Mouse (Mus musculus) T-helper 2 cell (primary cell): ENCODE measurements at regions not wholly inside any gene's neighbourhood (a gene's known extent, or its start where the extent isn't known, plus 50 kb on each side); places are given as distances from the start of the nearest gene placed in this dataset.

Experiments
- in situ Hi-C: fragments of 300-600 bp; cut with MboI, MseI; formaldehyde crosslinking; loops from one replicate; pipeline ENCODE4 v1.15.1; 2025; ENCODE audit warnings: high pct_unique_total_duplicates

DNA sequence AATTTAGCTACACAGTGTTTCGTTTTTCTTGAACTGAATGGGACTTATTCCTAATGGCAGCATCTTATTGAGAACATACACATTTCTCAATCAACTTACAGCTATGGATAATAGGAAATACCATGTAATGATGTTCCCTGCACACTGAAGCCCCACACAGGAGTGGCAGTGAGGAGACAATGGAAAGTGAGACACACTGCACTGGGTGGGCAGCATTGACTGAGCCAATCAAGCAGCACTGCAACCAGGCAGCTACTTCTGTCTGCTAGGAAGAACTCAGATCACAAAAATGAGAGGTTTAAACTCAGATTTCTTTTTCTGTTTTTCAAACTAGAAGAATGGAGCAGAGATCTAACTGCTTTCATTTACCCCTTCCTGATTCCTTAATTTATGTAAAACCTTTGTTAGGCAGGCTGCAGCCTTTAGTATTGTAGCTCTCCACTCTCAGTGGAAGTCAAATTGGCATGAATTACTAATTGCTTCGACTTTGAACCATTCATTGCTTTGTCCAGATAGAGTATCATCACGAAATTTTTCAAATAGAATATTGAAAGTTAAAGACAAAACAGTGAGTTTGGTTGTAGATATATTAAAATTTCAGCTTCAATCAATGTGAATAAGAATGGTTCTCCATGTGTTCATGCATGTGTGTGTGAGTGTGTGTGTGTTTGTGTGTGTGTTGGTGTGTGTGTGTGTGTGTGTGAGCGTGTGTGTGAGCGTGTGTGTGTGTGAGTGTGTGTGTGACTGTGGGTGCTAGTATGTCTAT is 590.9 kb downstream of the Ttll7 start:
- in situ Hi-C loops = no loop called here

DNA sequence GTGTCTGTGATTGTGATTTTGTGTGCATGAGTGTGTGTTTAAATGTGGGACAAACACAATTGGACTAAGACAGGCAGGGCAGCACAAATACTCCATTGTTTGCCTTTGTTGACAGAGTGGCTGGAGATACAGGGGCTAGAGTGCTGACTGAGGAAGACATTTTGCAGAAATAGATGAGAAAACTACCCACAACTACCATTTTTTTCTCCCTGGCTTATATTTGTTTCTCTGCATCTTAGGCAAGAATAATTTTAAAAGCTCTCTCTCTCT is 591.5 kb downstream of the Ttll7 start:
- in situ Hi-C loops = no loop called here

DNA sequence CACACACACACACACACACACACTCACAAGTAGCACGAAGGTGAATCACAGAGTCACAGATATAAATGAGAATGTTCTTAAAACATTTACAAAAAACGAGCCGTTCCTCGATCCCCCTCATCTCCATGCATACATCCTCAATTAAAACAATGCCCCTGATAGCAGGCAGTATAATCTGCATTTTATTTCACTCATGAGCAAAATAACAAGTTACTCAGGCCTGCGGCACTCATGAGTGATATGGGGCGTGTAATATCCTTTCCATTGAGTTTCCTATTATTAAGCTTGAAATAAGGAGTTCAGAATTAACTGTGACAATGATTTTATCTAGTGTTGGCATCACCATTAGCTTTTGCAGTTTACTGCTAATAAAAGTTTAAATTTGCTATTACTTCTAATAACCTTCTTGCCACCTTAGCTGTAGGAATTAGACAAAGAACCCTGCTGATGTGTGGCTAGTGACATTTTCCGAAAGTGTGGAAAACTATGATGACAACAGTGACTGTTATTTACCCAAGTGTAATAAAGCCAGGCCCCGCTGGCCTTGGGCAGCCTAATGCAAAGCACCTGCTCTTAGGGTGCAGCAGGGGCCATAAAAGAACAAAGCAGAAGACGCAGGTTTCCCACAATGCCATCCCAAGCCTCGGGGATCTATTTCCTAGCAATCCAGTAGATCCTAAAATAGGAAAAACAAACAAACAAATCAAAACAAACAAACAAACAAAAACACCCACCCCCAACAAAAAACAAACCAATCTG is 592.0 kb downstream of the Ttll7 start:
- in situ Hi-C loops = no loop called here

DNA sequence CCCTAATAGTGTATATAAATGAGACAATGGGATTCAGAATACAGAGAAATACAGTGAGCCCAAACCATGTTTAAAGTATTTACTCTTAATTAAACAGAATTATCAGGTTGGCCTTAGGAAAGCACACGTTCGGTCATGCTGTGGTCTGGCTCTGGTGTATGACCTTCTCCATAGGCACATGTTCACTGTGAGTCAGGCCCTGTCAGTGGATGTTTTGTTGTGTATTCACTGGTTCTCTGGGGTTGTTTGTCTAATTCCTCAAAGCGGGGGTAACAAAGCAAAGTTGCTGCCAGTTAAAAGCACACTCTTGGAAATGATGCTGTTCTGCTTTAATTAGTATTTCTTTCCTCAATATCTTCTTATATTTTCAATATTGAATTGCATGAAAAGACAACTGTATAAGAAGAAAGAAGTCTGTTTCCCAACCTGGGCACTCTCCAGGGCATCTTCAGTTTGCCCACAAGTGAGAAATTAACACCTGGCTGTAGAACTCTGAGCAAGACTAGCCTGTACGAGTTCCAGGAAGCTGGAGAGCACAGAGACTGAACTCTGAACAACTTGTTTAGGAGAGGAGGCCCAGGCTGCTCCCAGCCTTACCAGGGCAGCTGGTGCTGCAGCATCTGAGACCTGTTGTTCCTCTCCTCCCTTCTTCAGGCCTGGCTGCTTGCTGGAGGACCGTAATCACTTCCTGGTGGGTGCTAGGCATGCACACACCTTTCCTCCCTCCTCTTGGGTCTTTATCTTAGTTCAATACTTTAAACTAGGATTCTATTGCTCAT is 593.1 kb downstream of the Ttll7 start:
- in situ Hi-C loops = no loop called here

DNA sequence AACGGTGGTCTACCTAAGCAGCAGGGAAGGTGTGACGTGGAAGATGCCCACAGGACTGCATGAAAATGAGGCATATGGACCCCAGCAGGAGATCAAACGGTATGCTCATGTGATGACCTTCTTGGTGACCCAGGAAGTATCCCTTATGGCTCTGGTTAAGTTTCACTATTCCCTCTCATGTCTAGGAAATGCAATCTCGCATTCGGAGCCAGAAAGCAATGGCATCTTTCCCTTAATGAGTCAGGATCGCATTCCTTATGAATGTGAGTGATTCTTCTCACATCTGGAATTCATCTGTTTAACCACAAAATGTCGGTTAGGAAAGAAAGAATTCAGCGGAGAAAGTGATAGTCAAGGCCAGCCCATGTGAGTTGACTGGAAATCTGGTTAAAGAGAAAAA is 593.7 kb downstream of the Ttll7 start:
- in situ Hi-C loops = no loop called here

DNA sequence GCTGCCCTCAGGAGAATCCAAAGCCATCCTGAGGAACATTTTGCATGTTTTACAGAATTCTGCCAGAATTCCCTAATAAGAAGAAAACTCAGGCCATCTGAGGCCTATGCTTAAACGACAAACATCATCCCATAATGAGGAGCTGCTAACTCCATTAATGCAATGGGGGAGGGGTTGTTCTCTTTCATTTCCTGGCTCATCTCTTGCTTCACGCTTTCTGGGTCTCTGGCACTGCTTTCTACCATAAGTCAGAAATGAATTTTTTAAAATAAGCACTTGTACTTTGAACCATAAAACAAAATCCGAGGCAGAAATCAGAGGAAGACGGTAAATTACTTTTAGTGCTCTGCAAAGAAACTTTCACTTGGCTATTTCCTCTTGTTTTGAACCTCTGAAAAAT is 600.0 kb downstream of the Ttll7 start:
- in situ Hi-C loops = no loop called here

DNA sequence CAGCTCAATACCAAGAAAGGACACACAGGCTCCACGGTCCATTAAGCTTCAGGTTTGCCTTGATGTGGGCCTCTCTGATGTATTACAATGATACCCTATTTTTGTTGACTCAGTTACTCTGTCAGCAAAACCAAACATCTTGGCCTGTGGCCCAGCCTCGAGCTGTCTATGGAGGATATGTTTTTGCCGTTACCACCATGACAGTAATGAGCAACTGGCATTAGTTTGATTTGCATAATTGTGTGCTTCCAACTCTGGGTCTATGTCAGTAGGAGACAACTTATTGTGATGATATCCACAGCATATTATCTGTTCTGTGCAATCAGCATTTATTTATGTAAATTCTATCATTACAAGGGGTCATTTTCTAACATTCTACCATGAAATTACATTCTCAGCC is 603.2 kb downstream of the Ttll7 start:
- in situ Hi-C loops = no loop called here

DNA sequence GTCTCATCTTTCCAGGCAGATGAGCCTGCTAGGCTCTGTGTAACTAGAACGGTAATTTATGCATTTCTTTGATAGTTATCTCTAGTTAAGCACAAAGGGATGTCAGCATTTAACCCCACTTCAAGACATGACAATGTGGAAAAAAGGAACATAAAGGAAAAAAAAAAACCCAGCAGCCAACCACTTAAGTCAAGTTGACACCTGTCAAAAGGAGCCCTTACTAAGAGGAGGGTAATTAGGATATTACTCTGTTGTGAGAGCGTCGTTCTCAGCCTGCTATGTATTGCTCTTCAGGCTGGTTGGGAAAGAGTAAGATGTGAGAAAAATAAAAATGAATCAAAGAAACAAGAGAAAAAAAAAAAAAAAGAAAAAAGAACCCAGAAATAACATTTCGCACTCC is 604.1 kb downstream of the Ttll7 start:
- in situ Hi-C loops = no loop called here

DNA sequence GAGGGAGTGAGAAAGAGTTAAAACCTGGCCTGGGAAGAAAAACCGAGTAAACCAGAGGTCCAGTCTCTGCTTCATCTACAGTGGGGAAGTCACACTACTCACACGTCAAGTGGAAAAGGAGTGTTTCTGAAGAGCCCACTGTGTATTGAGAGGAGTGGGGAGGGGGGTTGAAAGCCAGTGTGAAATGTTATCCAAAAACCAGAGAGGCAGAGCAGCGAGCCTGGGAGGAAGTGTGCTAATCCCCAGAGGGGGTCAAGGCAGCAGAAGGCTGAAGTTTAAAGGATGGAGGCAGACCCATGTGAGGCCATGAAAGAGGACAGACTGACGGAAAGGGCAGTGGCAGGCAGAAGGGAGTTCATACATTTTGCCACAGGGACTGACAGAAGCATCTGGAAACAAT is 605.9 kb downstream of the Ttll7 start:
- in situ Hi-C loops = no loop called here

DNA sequence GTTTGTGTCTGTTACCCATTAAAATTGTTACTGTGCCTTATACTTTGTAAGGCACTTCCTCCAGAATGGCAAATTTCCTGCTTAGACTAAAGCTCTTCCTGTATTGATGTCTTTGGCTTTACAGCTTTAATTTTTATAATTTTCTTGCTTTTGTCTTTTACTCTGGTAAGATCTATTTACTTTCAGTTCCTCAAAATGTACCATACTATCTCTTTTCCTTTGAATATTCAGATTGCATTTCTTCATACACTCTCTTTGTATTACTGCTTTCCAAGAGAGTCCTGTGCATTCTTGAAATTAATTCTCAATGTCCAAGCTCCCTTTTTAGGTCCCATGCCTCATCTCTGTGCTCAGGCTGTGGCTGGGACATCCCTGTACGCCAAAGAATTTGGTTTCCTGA is 627.7 kb downstream of the Ttll7 start:
- in situ Hi-C loops = no loop called here
